Mouse (Mus musculus) erythroblast, embryonic 14.5 days (primary cell): ENCODE measurements at regions not wholly inside any gene's neighbourhood (a gene's known extent, or its start where the extent isn't known, plus 50 kb on each side); places are given as distances from the start of the nearest gene placed in this dataset.
"Not testable (repeated sequence)": the region's sequence is repeated elsewhere in the genome, so short reads cannot be mapped to it uniquely, and the experiment has no call there.

Experiments
- GATA1 ChIP-seq: IDR thresholded peaks from 2 replicates; pipeline ENCODE4 v1.6.1; 2012; ENCODE audit warnings: low read length, inconsistent platforms, mixed read lengths
- TAL1 ChIP-seq: IDR thresholded peaks from 3 replicates; pipeline ENCODE4 v1.6.1; 2012; ENCODE audit warnings: low read length, inconsistent platforms, mixed read lengths

GRCm38 (mm10) chr14:53703593-53703992, 550.3 kb downstream of the Dad1 start:
- TF ChIP-seq TAL1, GATA1: not testable (repeated sequence)
